Mouse (Mus musculus) midbrain, embryonic 14.5 days (tissue): ENCODE results near the gene Ppfia3. TPM values are rescaled to one million over a fixed set of nuclear protein-coding genes. Genes with fewer than 3 reads are reported as not detected.

Experiments used
- ATAC-seq: fragments of 200-750 bp; cut with Nextera tagmentation; 2 replicates; pipeline ENCODE4 v1.8.0; 2017; ENCODE audit warnings: moderate number of reproducible peaks, moderate library complexity; ENCODE audit not compliant: low FRiP score, low TSS enrichment
- DNase-seq: peaks from one replicate; pipeline ENCODE4 v3.0.0-alpha.2; 2015
- H3K27ac ChIP-seq: fragments of 300-500 bp; sonication (generic); replicated peaks from 2 replicates; pipeline ENCODE4 v1.5.1; 2014; ENCODE audit warnings: mild to moderate bottlenecking, low read depth, low read length, moderate library complexity
- H3K27me3 ChIP-seq: fragments of 300-500 bp; sonication (generic); 2 replicates; pipeline ENCODE4 v1.6.1; 2014; ENCODE audit warnings: low read length, control low read depth, mixed read lengths; ENCODE audit not compliant: control insufficient read depth, insufficient read depth
- H3K36me3 ChIP-seq: fragments of 300-500 bp; sonication (generic); 2 replicates; pipeline ENCODE4 v1.6.1; 2014; ENCODE audit warnings: low read length, control low read depth; ENCODE audit not compliant: control insufficient read depth, insufficient read depth
- H3K4me1 ChIP-seq: fragments of 300-500 bp; sonication (generic); 2 replicates; pipeline ENCODE4 v1.6.1; 2014; ENCODE audit warnings: mild to moderate bottlenecking, antibody characterized with exemption, low read length, control low read depth; ENCODE audit not compliant: control insufficient read depth, insufficient read depth
- H3K4me2 ChIP-seq: fragments of 300-500 bp; sonication (generic); 2 replicates; pipeline ENCODE4 v1.6.1; 2014; ENCODE audit warnings: mild to moderate bottlenecking, low read length, moderate library complexity
- H3K4me3 ChIP-seq: fragments of 300-500 bp; sonication (generic); replicated peaks from 2 replicates; pipeline ENCODE4 v1.5.1; 2014; ENCODE audit warnings: low read depth, low read length
- H3K9ac ChIP-seq: fragments of 300-500 bp; sonication (generic); replicated peaks from 2 replicates; pipeline ENCODE4 v1.6.1; 2014; ENCODE audit warnings: mild to moderate bottlenecking, low read length, moderate library complexity
- H3K9me3 ChIP-seq: fragments of 300-500 bp; sonication (generic); 2 replicates; pipeline ENCODE4 v1.6.1; 2016; ENCODE audit warnings: low read length, control low read depth, mixed read lengths; ENCODE audit not compliant: control insufficient read depth
- WGBS: fragments of 180-500 bp; shearing (Covaris S2); extraction: QIAGEN DNeasy Blood & Tissue Kit; methylation state at CpG from one replicate; pipeline ENCODE4 v1.1.7; 2014; 5-methylcytosine and 5-hydroxymethylcytosine counted together
- polyA plus RNA-seq: library from polyadenylated mRNA; unstranded; fragments of >200 nt; fragmentation: Nextera tagmentation; extraction: Ambion mirVana; gene quantifications from 2 replicates; pipeline ENCODE4 v1.2.1, GENCODE M21; 2014

Gene Ppfia3
- polyA plus RNA-seq, 1 experiment from 2014 or later: 26.9 TPM

- WGBS: 75% methylated on average over 7 of the region's 7 CpGs
- no peak overlapping the region for H3K9ac ChIP-seq
- DNase-seq (no peak), ATAC-seq (no peak)
- peaks cover 82% of the 10 kb centered on the region for H3K27me3 ChIP-seq
- H3K4me3 ChIP-seq: no peak overlapping the region
- no peaks in the 10 kb centered on the region for H3K9me3 ChIP-seq
- H3K36me3 ChIP-seq: no peaks in the 10 kb centered on the region
- H3K4me1 ChIP-seq: no peaks in the 10 kb centered on the region
- no peak overlapping the region for H3K4me2 ChIP-seq
- no peak overlapping the region for H3K27ac ChIP-seq
Measured at GRCm38 (mm10) chr7:45408351-45408750, 41.5 kb upstream of the Ppfia3 start.

GRCm38 (mm10) chr7:45407836-45408235, 41.0 kb upstream of the Ppfia3 start:
- peaks cover 77% of the 10 kb centered on the region for H3K27me3 ChIP-seq
- H3K9ac ChIP-seq: no peak overlapping the region
- no peak overlapping the region for H3K4me2 ChIP-seq
- no peaks in the 10 kb centered on the region for H3K9me3 ChIP-seq
- H3K4me1 ChIP-seq: no peaks in the 10 kb centered on the region
- H3K36me3 ChIP-seq: no peaks in the 10 kb centered on the region
- no peak overlapping the region for H3K27ac ChIP-seq
- ATAC-seq (no peak), DNase-seq (no peak)
- 80% methylated on average over 10 of the region's 10 CpGs for WGBS
- H3K4me3 ChIP-seq: no peak overlapping the region

GRCm38 (mm10) chr7:45406157-45407156, 39.6 kb upstream of the Ppfia3 start:
- peak; percentile 25 for DNase-seq
- Histone ChIP-seq H3K9me3 (no peaks in the 10 kb centered on the region), H3K9ac (no peak overlapping the region; the same call in 1 of the 2 replicates), H3K27me3 (peaks cover 66% of the 10 kb centered on the region), H3K27ac (no peak overlapping the region), H3K4me3 (peak overlapping the region; percentile 26), H3K36me3 (no peaks in the 10 kb centered on the region), H3K4me1 (no peaks in the 10 kb centered on the region), H3K4me2 (peak overlapping the region; percentile 43)
- 2% methylated on average over 114 of the region's 114 CpGs for WGBS
- no peak for ATAC-seq

- H3K4me1 ChIP-seq: no peaks in the 10 kb centered on the region
- H3K9ac ChIP-seq: no peak within 1 kb of the TSS
- H3K27me3 ChIP-seq: peaks cover 55% of the 10 kb centered on the region
- WGBS: 12% methylated on average over 28 of the region's 28 CpGs
- H3K9me3 ChIP-seq: no peaks in the 10 kb centered on the region
- no peak for ATAC-seq
- H3K27ac ChIP-seq: no peak within 1 kb of the TSS
- peak within 1 kb of the TSS; percentile 26 for H3K4me3 ChIP-seq
- peak; percentile 65 for DNase-seq
- H3K4me2 ChIP-seq: peak within 1 kb of the TSS; percentile 43
- H3K36me3 ChIP-seq: no peaks in the 10 kb centered on the region
Measured at GRCm38 (mm10) chr7:45405091-45406075, 38.6 kb upstream of the Ppfia3 start, which contains the start of gene Kcna7. TSS of gene Kcna7 (plus strand) at chr7:45405653.

- 43% methylated on average over 6 of the region's 6 CpGs for WGBS
- no peak overlapping the region for H3K27ac ChIP-seq
- H3K4me3 ChIP-seq: no peak overlapping the region
- DNase-seq (peak; percentile 79), ATAC-seq (no peak)
- peaks cover 40% of the 10 kb centered on the region for H3K27me3 ChIP-seq
- no peak overlapping the region for H3K9ac ChIP-seq
- no peak overlapping the region for H3K4me2 ChIP-seq
- H3K36me3 ChIP-seq: no peaks in the 10 kb centered on the region
- no peaks in the 10 kb centered on the region for H3K4me1 ChIP-seq
- H3K9me3 ChIP-seq: no peaks in the 10 kb centered on the region
Measured at GRCm38 (mm10) chr7:45403532-45404261, 36.9 kb upstream of the Ppfia3 start.

GRCm38 (mm10) chr7:45401521-45402085, 34.8 kb upstream of the Ppfia3 start:
- ATAC-seq: no peak
- WGBS: 72% methylated on average over 10 of the region's 10 CpGs

GRCm38 (mm10) chr7:45396787-45397186, 30.0 kb upstream of the Ppfia3 start:
- no peaks in the 10 kb centered on the region for H3K9me3 ChIP-seq
- 67% methylated on average over 2 of the region's 2 CpGs for WGBS
- no peak overlapping the region for H3K27ac ChIP-seq
- no peaks in the 10 kb centered on the region for H3K27me3 ChIP-seq
- H3K9ac ChIP-seq: no peak overlapping the region
- no peak overlapping the region for H3K4me3 ChIP-seq
- H3K4me1 ChIP-seq: peaks cover 18% of the 10 kb centered on the region
- H3K36me3 ChIP-seq: peaks cover 13% of the 10 kb centered on the region
- DNase-seq: no peak
- H3K4me2 ChIP-seq: no peak overlapping the region
- no peak for ATAC-seq

More at GRCm38 (mm10) chr7:45401521-45402085, 34.8 kb upstream of the Ppfia3 start:
- Histone ChIP-seq H3K27me3 (peaks cover 19% of the 10 kb centered on the region), H3K9me3 (no peaks in the 10 kb centered on the region), H3K9ac (no peak overlapping the region), H3K4me3 (no peak overlapping the region), H3K4me1 (no peaks in the 10 kb centered on the region), H3K36me3 (no peaks in the 10 kb centered on the region), H3K27ac (no peak overlapping the region), H3K4me2 (no peak overlapping the region)
- no peak for DNase-seq
